Comparison of ENCODE assay signal across 11 mouse cellular contexts in genomic region chr10:128636561-128636960, GRCm38 (mm10). TPM values are rescaled to one million over a fixed set of nuclear protein-coding genes. Genes with fewer than 3 reads are reported as not detected.
DNase-seq lines count a peak whose midpoint lies in the region; ATAC-seq and TF ChIP-seq lines count a peak whose summit lies in the region.
"Had no signal": no experiment of that assay in that cellular context is flagged by ENCODE, and none has a peak within 500 bp of the region (broad histone marks: within the 10 kb centered on the region; RNA-seq: fewer than 3 reads in every experiment).

No protein-coding gene starts in this region.

- no peak overlapping the region for H3K4me3 ChIP-seq in heart, adult 2 months
- H3K4me3 ChIP-seq in neural tube, embryonic 11.5 days (ENCODE audit: low read depth, low read length): no peak overlapping the region; the same call in 1 of the 2 replicates
- H3K4me3 ChIP-seq in layer of hippocampus, adult 2 months: no peak overlapping the region

- H3K27me3 ChIP-seq in heart, adult 2 months (ENCODE audit: control insufficient read depth, insufficient read depth, low read length): no peaks in the 10 kb centered on the region
- no peaks in the 10 kb centered on the region for H3K27me3 ChIP-seq in neural tube, embryonic 11.5 days (ENCODE audit: control insufficient read depth, insufficient read depth, low read length)

- TF ChIP-seq EP300 in heart, adult 2 months (IDR thresholded peaks at IDR 0.05; ENCODE audit: insufficient read depth, low read depth, low read length): no peak

- no peak overlapping the region for H3K9ac ChIP-seq in heart, adult 2 months (ENCODE audit: low read depth, low read length)
- peak overlapping the region; percentile 37 for H3K9ac ChIP-seq in neural tube, embryonic 11.5 days (ENCODE audit: low read length)

- no peak for ATAC-seq in neural tube, embryonic 11.5 days (ENCODE audit: insufficient read depth, low FRiP score, low TSS enrichment)
- peak; percentile 81 for ATAC-seq in megakaryocyte, adult 5-6 weeks (ENCODE audit: poor library complexity, severe bottlenecking)

- no peaks in the 10 kb centered on the region for H3K79me2 ChIP-seq in heart, adult 2 months (replicated peaks; ENCODE audit: control insufficient read depth, insufficient read depth, low read length)

- DNase-seq in heart, adult 11 months: peak; percentile 75
- no peak for DNase-seq in heart, adult 2 months
- no peak for DNase-seq in neural tube, embryonic 11.5 days (ENCODE audit: low spot score)
- no peak for DNase-seq in neural tube, embryonic 10.5 days (ENCODE audit: extremely low spot score, low spot score)
- DNase-seq in right cerebral cortex, adult 18-20 months: no peak
- DNase-seq in adrenal gland, postnatal 25 days: no peak
- DNase-seq in layer of hippocampus, adult 2 months (ENCODE audit: low spot score in 2 of 2): no peak
- DNase-seq: cerebellum, adult 9-10 months; kidney, adult 18-20 months had no signal

- no peaks in the 10 kb centered on the region for H3K36me3 ChIP-seq in heart, adult 2 months (ENCODE audit: control insufficient read depth, insufficient read depth, low read length)
- H3K36me3 ChIP-seq in neural tube, embryonic 11.5 days (ENCODE audit: control insufficient read depth, insufficient read depth, low read length): peaks cover 3% of the 10 kb centered on the region; the same call in 1 of the 2 replicates

- H3K4me2 ChIP-seq in neural tube, embryonic 11.5 days (ENCODE audit: low read depth): no peak overlapping the region

- TF ChIP-seq CTCF in heart, adult 2 months (IDR thresholded peaks at IDR 0.05): no peak
- no peak for TF ChIP-seq CTCF in layer of hippocampus, adult 2 months (conservative IDR thresholded peaks at IDR 0.05)

- 48% methylated on average over 6 of the region's 6 CpGs for WGBS in heart, adult 2 months
- 48% methylated on average over 6 of the region's 6 CpGs for WGBS in neural tube, embryonic 11.5 days

- no peak for TF ChIP-seq POLR2A in heart, adult 2 months (IDR thresholded peaks at IDR 0.05; ENCODE audit: insufficient read depth, low read depth, low read length)

- H3K27ac ChIP-seq in heart, adult 2 months: no peak overlapping the region
- no peak overlapping the region for H3K27ac ChIP-seq in neural tube, embryonic 11.5 days (ENCODE audit: low read depth, low read length)
- no peak overlapping the region for H3K27ac ChIP-seq in layer of hippocampus, adult 2 months
- H3K27ac ChIP-seq: macrophage had no signal

- intact Hi-C loops in heart, adult 2 months (cut with DNase I): no loop called here

- no peaks in the 10 kb centered on the region for H3K4me1 ChIP-seq in heart, adult 2 months (ENCODE audit: control insufficient read depth, insufficient read depth, low read length)
- H3K4me1 ChIP-seq in neural tube, embryonic 11.5 days (ENCODE audit: control insufficient read depth, insufficient read depth, low read length): peaks cover 7% of the 10 kb centered on the region; the same call in 1 of the 2 replicates

- H3K9me3 ChIP-seq in neural tube, embryonic 11.5 days (ENCODE audit: control insufficient read depth, low read length): no peaks in the 10 kb centered on the region

RNA-seq across cellular contexts. Expression of gene Ikzf4, which starts 9.2 kb away (rescaled TPM):
- total RNA-seq in heart, adult 2 months (2021): 1 to 10 TPM in 1 of 2 experiments, under 1 TPM in 1; 0.97 to 1.8 TPM
- 0.88 TPM in 2 replicates for polyA plus RNA-seq in heart, adult 2 months (2012; rRNA removed)
- polyA plus RNA-seq in neural tube, embryonic 11.5 days (2014; fragmentation: Nextera tagmentation; extraction: Ambion mirVana): 4.2 and 5.1 TPM in 2 replicates
- total RNA-seq in megakaryocyte, adult 5-6 weeks (2015): 0.14 TPM in 1 of 2 replicates, not detected in the other
- not detected in 2 replicates for total RNA-seq in megakaryocyte, adult 5-6 weeks (2017)
- total RNA-seq in adrenal gland, postnatal 25 days (2021): 1.5 and 2.0 TPM in 2 replicates
- 10 to 100 TPM; 16.7 to 18.7 TPM for total RNA-seq in layer of hippocampus, adult 2 months (2021)
- polyA plus RNA-seq: macrophage had no signal

RNA-seq across cellular contexts. Expression of gene Rps26, which starts 10.0 kb away (rescaled TPM):
- 100 to 1,000 TPM; 229 to 279 TPM for total RNA-seq in heart, adult 2 months (2021)
- polyA plus RNA-seq in heart, adult 2 months (2012; rRNA removed): 315 and 337 TPM in 2 replicates
- 626 and 686 TPM in 2 replicates for polyA plus RNA-seq in neural tube, embryonic 11.5 days (2014; fragmentation: Nextera tagmentation; extraction: Ambion mirVana)
- total RNA-seq in megakaryocyte, adult 5-6 weeks (2015): 1,237 and 1,288 TPM in 2 replicates
- 518 and 577 TPM in 2 replicates for total RNA-seq in megakaryocyte, adult 5-6 weeks (2017)
- total RNA-seq in adrenal gland, postnatal 25 days (2021): 688 and 827 TPM in 2 replicates
- 100 to 1,000 TPM; 283 to 303 TPM for total RNA-seq in layer of hippocampus, adult 2 months (2021)

RNA-seq across cellular contexts. Expression of gene Suox, which starts 37.3 kb away (rescaled TPM):
- total RNA-seq in heart, adult 2 months (2021): 10 to 100 TPM; 25.6 to 26.6 TPM
- polyA plus RNA-seq in heart, adult 2 months (2012; rRNA removed): 21.8 and 37.9 TPM in 2 replicates
- polyA plus RNA-seq in neural tube, embryonic 11.5 days (2014; fragmentation: Nextera tagmentation; extraction: Ambion mirVana): 15.6 and 17.2 TPM in 2 replicates
- total RNA-seq in megakaryocyte, adult 5-6 weeks (2015): 1.4 and 1.5 TPM in 2 replicates
- 3.9 and 4.7 TPM in 2 replicates for total RNA-seq in megakaryocyte, adult 5-6 weeks (2017)
- total RNA-seq in adrenal gland, postnatal 25 days (2021): 18.8 and 21.1 TPM in 2 replicates
- 10 to 100 TPM; 12.5 to 12.6 TPM for total RNA-seq in layer of hippocampus, adult 2 months (2021)

RNA-seq across cellular contexts. Expression of gene Erbb3, which starts 47.1 kb away (rescaled TPM):
- 1 to 10 TPM; 6.3 to 8.2 TPM for total RNA-seq in heart, adult 2 months (2021)
- 5.5 and 7.7 TPM in 2 replicates for polyA plus RNA-seq in heart, adult 2 months (2012; rRNA removed)
- polyA plus RNA-seq in neural tube, embryonic 11.5 days (2014; fragmentation: Nextera tagmentation; extraction: Ambion mirVana): 14.4 and 17.3 TPM in 2 replicates
- 2.5 and 2.8 TPM in 2 replicates for total RNA-seq in megakaryocyte, adult 5-6 weeks (2015)
- total RNA-seq in megakaryocyte, adult 5-6 weeks (2017): 1.5 and 2.1 TPM in 2 replicates
- total RNA-seq in adrenal gland, postnatal 25 days (2021): 2.8 and 3.8 TPM in 2 replicates
- total RNA-seq in layer of hippocampus, adult 2 months (2021): 1 to 10 TPM; 5.7 to 5.9 TPM

RNA-seq across cellular contexts. Expression of gene Rab5b, which starts 59.5 kb away (rescaled TPM):
- total RNA-seq in heart, adult 2 months (2021): 10 to 100 TPM; 72.8 to 80.0 TPM
- 68.9 and 111 TPM in 2 replicates for polyA plus RNA-seq in heart, adult 2 months (2012; rRNA removed)
- 82.2 and 82.9 TPM in 2 replicates for polyA plus RNA-seq in neural tube, embryonic 11.5 days (2014; fragmentation: Nextera tagmentation; extraction: Ambion mirVana)
- 62.8 and 64.7 TPM in 2 replicates for total RNA-seq in megakaryocyte, adult 5-6 weeks (2015)
- total RNA-seq in megakaryocyte, adult 5-6 weeks (2017): 77.1 and 84.0 TPM in 2 replicates
- total RNA-seq in adrenal gland, postnatal 25 days (2021): 106 and 124 TPM in 2 replicates
- total RNA-seq in layer of hippocampus, adult 2 months (2021): 100 to 1,000 TPM; 126 to 134 TPM
